Mouse (Mus musculus) lung, embryonic 16.5 days (tissue): ENCODE measurements around the gene Orc6. TPM values are rescaled to one million over a fixed set of nuclear protein-coding genes. Genes with fewer than 3 reads are reported as not detected.

Source experiments
- ATAC-seq: fragments of 200-750 bp; cut with Nextera tagmentation; 2 replicates; pipeline ENCODE4 v1.8.0; 2017; ENCODE audit warnings: low read depth, mild to moderate bottlenecking, moderate library complexity
- H3K27ac ChIP-seq: fragments of 300-500 bp; sonication (generic); 2 replicates; pipeline ENCODE4 v1.5.1; 2014; ENCODE audit warnings: mild to moderate bottlenecking, control low read depth, low read length
- H3K27me3 ChIP-seq: fragments of 300-500 bp; sonication (generic); 2 replicates; pipeline ENCODE4 v1.6.1; 2014; ENCODE audit warnings: low read depth, low read length, mixed read lengths; ENCODE audit not compliant: control insufficient read depth, insufficient read depth
- H3K36me3 ChIP-seq: fragments of 300-500 bp; sonication (generic); 2 replicates; pipeline ENCODE4 v1.6.1; 2014; ENCODE audit warnings: low read length; ENCODE audit not compliant: control insufficient read depth, insufficient read depth
- H3K4me1 ChIP-seq: fragments of 300-500 bp; sonication (generic); replicated peaks from 2 replicates; pipeline ENCODE4 v1.6.1; 2014; ENCODE audit warnings: low read length, mixed read lengths; ENCODE audit not compliant: control insufficient read depth, insufficient read depth
- H3K4me2 ChIP-seq: fragments of 300-500 bp; sonication (generic); 2 replicates; pipeline ENCODE4 v1.6.1; 2014; ENCODE audit warnings: low read depth, low read length, control low read depth
- H3K4me3 ChIP-seq: fragments of 300-500 bp; sonication (generic); 2 replicates; pipeline ENCODE4 v1.5.1; 2014; ENCODE audit warnings: mild to moderate bottlenecking, low read length, control low read depth
- H3K9ac ChIP-seq: fragments of 300-500 bp; sonication (generic); 2 replicates; pipeline ENCODE4 v1.6.1; 2014; ENCODE audit warnings: low read length, control low read depth
- H3K9me3 ChIP-seq: fragments of 300-500 bp; sonication (generic); 2 replicates; pipeline ENCODE4 v1.6.1; 2016; ENCODE audit warnings: low read length; ENCODE audit not compliant: control insufficient read depth
- WGBS: fragments of 180-500 bp; shearing (Covaris S2); extraction: QIAGEN DNeasy Blood & Tissue Kit; methylation state at CpG from one replicate; pipeline ENCODE4 v1.1.7; 2014; 5-methylcytosine and 5-hydroxymethylcytosine counted together
- polyA plus RNA-seq: library from polyadenylated mRNA; unstranded; fragments of >200 nt; fragmentation: Nextera tagmentation; extraction: Ambion mirVana; gene quantifications from 2 replicates; pipeline ENCODE4 v1.2.1, GENCODE M21; 2015

The Orc6 gene
- polyA plus RNA-seq, 1 experiment from 2014 or later = 104 TPM

DNA sequence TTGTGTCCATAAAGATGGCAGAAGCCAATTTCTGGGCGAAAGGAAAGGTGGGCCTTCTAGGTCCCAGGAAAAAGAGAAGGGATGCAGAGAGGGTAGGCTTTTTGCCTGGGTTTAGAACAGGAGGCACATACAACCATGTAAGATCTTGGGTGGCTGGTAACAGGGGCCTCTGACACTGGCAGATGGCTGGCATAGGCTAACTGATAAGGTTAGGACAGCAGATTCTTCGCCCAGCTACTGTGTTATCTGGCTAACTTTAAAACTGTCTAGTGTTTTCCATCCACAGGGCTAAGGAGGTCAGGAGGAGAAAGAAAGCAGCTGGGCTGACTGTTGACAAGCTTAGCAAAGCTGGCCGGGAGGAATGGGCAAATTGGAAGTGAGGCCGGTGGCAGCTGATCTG is 19.1 kb downstream of the Orc6 start:
- H3K36me3 ChIP-seq = no peaks in the 10 kb centered on the region
- 83% methylated on average over 4 of the region's 4 CpGs for WGBS
- no peak overlapping the region for H3K4me3 ChIP-seq
- H3K27me3 ChIP-seq = no peaks in the 10 kb centered on the region
- no peaks in the 10 kb centered on the region for H3K9me3 ChIP-seq
- no peak overlapping the region for H3K27ac ChIP-seq
- H3K4me2 ChIP-seq = no peak overlapping the region
- no peaks in the 10 kb centered on the region for H3K4me1 ChIP-seq
- H3K9ac ChIP-seq = no peak overlapping the region
- no peak for ATAC-seq

DNA sequence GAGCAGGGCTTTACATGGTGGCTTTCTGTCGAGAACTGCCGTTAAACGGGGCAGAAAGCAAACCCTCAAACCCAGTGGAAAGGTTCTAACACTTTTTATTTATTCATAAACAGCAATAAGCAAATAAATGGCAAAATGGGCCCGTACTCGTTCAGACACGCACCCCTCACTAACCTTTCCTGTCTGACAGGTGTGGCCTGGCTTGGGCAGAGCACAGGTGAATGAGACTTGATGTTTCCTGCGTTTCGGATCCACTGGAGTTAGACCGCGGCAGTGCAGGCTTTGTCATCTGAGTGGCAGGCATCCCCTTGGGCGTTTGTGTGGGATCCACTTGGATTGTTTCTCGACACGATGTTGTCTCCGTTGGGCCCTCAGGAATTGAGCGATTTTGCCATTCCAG is 22.5 kb downstream of the Orc6 start:
- ATAC-seq = no peak
- no peaks in the 10 kb centered on the region for H3K27me3 ChIP-seq

DNA sequence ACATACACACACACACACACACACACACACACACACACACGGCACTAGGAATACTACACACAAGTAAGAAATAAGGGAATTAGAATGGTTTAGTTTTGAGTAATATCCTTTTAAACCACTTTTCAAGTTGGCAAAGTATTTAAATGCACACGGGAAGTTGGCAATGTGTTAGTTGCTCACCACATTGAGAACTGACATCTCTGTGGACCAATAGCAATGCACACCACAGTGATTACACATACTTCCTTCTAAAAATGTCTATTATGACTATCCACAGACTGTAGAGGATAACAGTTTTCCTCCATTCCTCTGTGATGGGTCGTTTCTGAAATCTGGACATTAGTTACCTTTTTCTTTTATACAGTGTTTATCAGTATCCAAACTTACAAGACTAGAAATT is 23.7 kb downstream of the Orc6 start:
- Histone ChIP-seq H3K9me3 (no peaks in the 10 kb centered on the region), H3K9ac (no peak overlapping the region), H3K4me1 (no peaks in the 10 kb centered on the region), H3K27ac (no peak overlapping the region), H3K4me2 (no peak overlapping the region), H3K4me3 (no peak overlapping the region), H3K27me3 (no peaks in the 10 kb centered on the region), H3K36me3 (no peaks in the 10 kb centered on the region)
- WGBS = 66% methylated on average over 3 of the region's 3 CpGs
- no peak for ATAC-seq

More for the DNA sequence above, 22.5 kb downstream of the Orc6 start:
- no peaks in the 10 kb centered on the region for H3K9me3 ChIP-seq
- 79% methylated on average over 15 of the region's 15 CpGs for WGBS
- no peaks in the 10 kb centered on the region for H3K4me1 ChIP-seq
- no peak overlapping the region for H3K4me3 ChIP-seq
- H3K9ac ChIP-seq = no peak overlapping the region
- H3K36me3 ChIP-seq = no peaks in the 10 kb centered on the region
- no peak overlapping the region for H3K4me2 ChIP-seq
- H3K27ac ChIP-seq = no peak overlapping the region

DNA sequence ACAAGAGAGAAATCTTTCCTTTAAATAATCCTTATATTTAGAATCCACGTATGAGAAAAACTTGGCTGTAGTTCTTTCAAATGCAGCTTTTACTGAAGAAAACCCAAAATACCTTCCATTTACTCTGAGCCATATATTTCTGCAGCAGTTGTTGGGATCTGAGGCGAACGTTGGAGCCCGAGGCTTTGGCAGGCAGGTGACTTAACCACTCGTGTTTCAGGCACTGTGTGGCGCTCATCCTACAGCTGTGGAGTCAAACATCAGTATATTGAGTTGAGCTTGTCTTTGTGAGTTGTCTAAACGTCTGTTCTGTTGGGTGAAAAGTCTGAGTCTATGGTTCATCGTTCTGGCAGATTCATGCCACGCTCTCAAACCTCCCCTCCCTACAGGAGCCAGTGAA is 27.6 kb downstream of the Orc6 start:
- H3K4me2 ChIP-seq = no peak overlapping the region
- H3K4me3 ChIP-seq = no peak overlapping the region
- no peaks in the 10 kb centered on the region for H3K4me1 ChIP-seq
- H3K9ac ChIP-seq = no peak overlapping the region
- no peaks in the 10 kb centered on the region for H3K36me3 ChIP-seq
- ATAC-seq = no peak
- H3K9me3 ChIP-seq = no peaks in the 10 kb centered on the region
- no peak overlapping the region for H3K27ac ChIP-seq
- 65% methylated on average over 9 of the region's 9 CpGs for WGBS
- no peaks in the 10 kb centered on the region for H3K27me3 ChIP-seq

DNA sequence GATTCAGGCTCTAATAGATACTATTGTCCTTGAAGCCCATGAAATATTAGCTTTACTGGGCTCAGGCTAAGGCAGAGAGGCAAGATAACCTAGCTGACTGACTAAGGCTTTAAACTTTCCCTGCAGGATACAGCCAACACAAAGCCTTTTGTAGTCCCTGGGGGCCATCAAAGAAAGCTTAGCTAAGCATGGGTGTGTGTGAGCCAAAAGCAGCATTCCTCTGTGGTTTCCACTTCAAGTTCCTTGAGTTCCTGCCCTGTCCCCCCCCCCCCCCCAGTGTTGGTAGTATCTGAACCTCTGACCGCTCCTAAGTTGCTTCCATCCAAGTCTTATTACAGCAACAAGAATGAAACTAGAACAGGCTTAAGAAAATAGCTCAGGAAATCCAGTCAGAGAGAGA is 30.1 kb downstream of the Orc6 start:
- Histone ChIP-seq H3K4me3 (no peak overlapping the region), H3K27ac (no peak overlapping the region), H3K9ac (no peak overlapping the region), H3K27me3 (no peaks in the 10 kb centered on the region), H3K4me2 (no peak overlapping the region), H3K4me1 (no peaks in the 10 kb centered on the region), H3K9me3 (no peaks in the 10 kb centered on the region), H3K36me3 (no peaks in the 10 kb centered on the region)
- WGBS = 55% methylated on average over 1 of the region's 1 CpGs
- ATAC-seq = no peak

DNA sequence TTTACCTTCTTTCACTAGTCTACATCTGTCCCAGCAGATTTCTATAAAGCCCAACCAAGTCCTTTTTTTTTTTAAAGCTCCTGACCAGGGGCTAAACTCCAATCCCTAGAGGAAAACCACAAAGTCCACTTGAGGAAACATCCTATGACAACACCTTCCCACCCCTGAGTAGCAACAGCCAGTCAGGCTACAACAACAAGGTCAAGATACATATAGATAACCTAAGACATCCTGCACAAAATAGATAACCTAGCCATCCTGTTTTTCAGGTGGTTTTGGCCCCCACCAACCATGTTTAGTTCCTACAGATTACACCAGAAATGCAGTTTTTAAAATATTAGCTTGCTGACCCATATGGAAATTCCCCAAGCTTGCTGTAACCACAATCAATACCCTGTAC is 35.7 kb downstream of the Orc6 start:
- Histone ChIP-seq H3K9ac (no peak overlapping the region), H3K4me2 (no peak overlapping the region), H3K9me3 (no peaks in the 10 kb centered on the region), H3K4me1 (no peaks in the 10 kb centered on the region), H3K27me3 (no peaks in the 10 kb centered on the region), H3K36me3 (no peaks in the 10 kb centered on the region), H3K4me3 (no peak overlapping the region), H3K27ac (no peak overlapping the region)
- ATAC-seq = no peak

DNA sequence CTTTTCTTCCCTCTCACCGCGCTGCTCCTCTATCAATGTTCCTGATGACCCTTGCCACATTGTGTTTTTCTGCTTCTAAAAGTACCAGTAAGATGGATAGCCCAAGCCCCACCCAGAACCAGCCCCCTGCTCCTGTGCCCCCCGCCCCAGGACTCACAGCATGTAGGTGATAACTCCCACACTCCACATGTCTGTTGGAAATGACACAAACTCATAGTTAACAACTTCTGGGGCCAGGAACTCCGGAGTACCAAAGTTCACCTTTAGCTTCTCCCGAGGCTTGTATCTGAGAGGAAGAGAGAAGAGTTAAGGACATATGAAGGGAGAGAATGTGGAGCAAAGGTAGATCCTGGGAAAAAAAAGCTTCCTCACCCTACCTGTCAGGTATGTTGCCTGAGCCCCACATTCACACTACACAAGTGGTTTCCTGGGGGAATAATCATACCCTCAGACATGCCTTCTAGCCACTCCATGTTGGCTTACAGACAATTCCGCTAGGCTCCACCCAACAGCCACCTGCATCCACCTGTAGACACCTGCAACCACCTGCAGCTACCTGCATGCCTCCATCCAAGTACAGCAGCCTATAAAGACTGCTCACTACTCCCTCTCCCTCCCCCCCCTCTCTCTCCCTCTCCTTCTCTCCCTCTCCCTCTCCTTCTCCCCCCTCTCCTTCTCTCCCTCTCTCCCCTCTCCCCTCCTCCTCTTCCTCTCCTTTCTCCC is 36.9 kb downstream of the Orc6 start:
- Histone ChIP-seq H3K9ac (no peak overlapping the region), H3K27ac (no peak overlapping the region), H3K4me3 (no peak overlapping the region), H3K4me1 (no peaks in the 10 kb centered on the region), H3K36me3 (no peaks in the 10 kb centered on the region), H3K4me2 (no peak overlapping the region), H3K27me3 (no peaks in the 10 kb centered on the region), H3K9me3 (no peaks in the 10 kb centered on the region)
- ATAC-seq = no peak
- 61% methylated on average over 6 of the region's 6 CpGs for WGBS

DNA sequence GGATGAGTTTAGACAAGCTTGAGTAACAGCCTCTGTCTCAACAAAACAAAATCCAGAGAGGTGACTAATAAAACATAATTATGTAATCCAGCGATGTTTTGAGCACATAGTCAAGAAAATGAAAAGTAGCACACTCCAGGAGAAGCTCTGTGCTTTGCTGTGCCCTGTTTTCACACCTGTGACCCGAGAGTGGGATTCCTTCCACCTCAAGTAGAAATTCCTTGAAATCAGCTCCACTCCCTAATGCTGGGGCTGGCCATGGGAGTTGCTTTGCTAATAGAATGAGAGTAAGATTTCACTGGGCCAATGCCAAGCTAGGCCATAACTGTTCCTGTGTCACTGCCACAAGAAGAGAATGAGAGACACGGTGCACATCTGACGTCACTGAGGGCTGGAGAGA is 38.2 kb downstream of the Orc6 start:
- H3K4me1 ChIP-seq = no peaks in the 10 kb centered on the region
- 49% methylated on average over 4 of the region's 4 CpGs for WGBS
- H3K4me2 ChIP-seq = no peak overlapping the region
- H3K27ac ChIP-seq = no peak overlapping the region
- 0 out of 2 replicates have a peak, but pooled peaks have one; percentile 15 for ATAC-seq
- H3K4me3 ChIP-seq = no peak overlapping the region
- no peaks in the 10 kb centered on the region for H3K36me3 ChIP-seq
- H3K9me3 ChIP-seq = no peaks in the 10 kb centered on the region
- no peak overlapping the region for H3K9ac ChIP-seq
- H3K27me3 ChIP-seq = no peaks in the 10 kb centered on the region

DNA sequence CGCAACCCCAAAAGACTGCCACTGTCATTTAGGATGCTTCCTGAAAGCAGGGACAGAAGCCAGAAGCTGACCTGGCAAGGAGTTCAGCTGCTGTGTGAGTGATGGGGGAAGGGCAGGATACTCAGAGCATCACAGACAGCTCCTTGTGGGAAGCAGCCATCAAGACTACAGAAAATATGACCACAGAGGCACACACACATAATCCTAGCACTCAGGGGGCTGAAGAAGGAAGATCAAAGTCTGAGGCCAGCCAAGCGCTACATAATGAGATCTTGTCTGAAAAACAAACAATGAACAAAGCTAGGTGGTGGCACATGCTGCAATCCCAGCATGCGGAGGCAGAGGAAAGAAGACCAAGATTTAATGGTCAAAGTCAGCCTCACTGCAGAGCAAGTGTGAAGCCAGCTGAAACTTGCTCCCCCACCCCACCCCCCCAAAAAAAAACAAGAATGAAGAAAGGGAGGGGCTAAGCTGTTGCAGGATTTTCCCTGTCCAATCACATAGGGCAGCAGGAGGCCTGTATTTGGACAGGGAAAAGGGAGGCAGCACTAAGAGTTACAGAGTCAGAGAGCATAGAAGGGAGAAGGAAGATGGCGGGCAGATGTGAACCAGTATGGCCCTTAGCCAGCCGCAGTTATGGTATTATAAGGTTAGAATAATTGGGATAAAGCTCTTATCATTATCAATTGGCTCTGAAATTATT is 40.6 kb downstream of the Orc6 start:
- Histone ChIP-seq H3K4me2 (no peak overlapping the region), H3K27ac (no peak overlapping the region), H3K9ac (no peak overlapping the region), H3K27me3 (no peaks in the 10 kb centered on the region), H3K4me3 (no peak overlapping the region), H3K36me3 (no peaks in the 10 kb centered on the region), H3K9me3 (no peaks in the 10 kb centered on the region), H3K4me1 (no peaks in the 10 kb centered on the region)
- WGBS = 52% methylated on average over 5 of the region's 5 CpGs
- ATAC-seq = no peak
